ENCODE assay signal across 10 mouse cellular contexts in genomic region chr10:79707162-79707561, GRCm38 (mm10). TPM values are rescaled to one million over a fixed set of nuclear protein-coding genes. Genes with fewer than 3 reads are reported as not detected.
DNase-seq lines count a peak whose midpoint lies in the region; ATAC-seq and TF ChIP-seq lines count a peak whose summit lies in the region.
"Had no signal": no experiment of that assay in that cellular context is flagged by ENCODE, and none has a peak within 500 bp of the region (broad histone marks: within the 10 kb centered on the region; RNA-seq: fewer than 3 reads in every experiment).

No protein-coding gene starts in this region.

- TF ChIP-seq CTCF in liver, postnatal 0 days (IDR thresholded peaks at IDR 0.05; ENCODE audit: low read depth) = no peak

- intact Hi-C loops in heart, postnatal 25 days (cut with DNase I) = loop anchor here (2.0 kb wide), 1 partner anchor 58 kb away; no protein-coding TSS in a partner anchor
- intact Hi-C loops in gastrocnemius, postnatal 14 days (cut with DNase I; ENCODE audit: low total_unique reads) = no loop called here

- WGBS in heart, embryonic 12.5 days = 74% methylated on average over 1 of the region's 1 CpGs
- 59% methylated on average over 1 of the region's 1 CpGs for WGBS in forebrain, embryonic 13.5 days
- WGBS in liver, postnatal 0 days (ENCODE audit: insufficient replicate concordance) = 80% methylated on average over 1 of the region's 1 CpGs

- no peak for DNase-seq in heart, postnatal 25 days (ENCODE audit: low spot score)
- peak; percentile 79 for DNase-seq in brain, adult 2 months (ENCODE audit: low read depth, low spot score)
- no peak for DNase-seq in liver, postnatal 0 days
- DNase-seq in thymus, postnatal 4 days = no peak
- no peak for DNase-seq in gastrocnemius, postnatal 14 days
- no peak for DNase-seq in left cerebral cortex, adult 8-10 months (ENCODE audit: low spot score in 2 of 2)

- peaks cover 61% of the 10 kb centered on the region for H3K4me1 ChIP-seq in heart, embryonic 12.5 days (replicated peaks)
- peaks cover 30% of the 10 kb centered on the region for H3K4me1 ChIP-seq in forebrain, embryonic 13.5 days
- H3K4me1 ChIP-seq in liver, postnatal 0 days (ENCODE audit: insufficient read depth) = peaks cover 42% of the 10 kb centered on the region

- ATAC-seq in heart, embryonic 12.5 days (ENCODE audit: insufficient number of reproducible peaks, low FRiP score) = no peak
- no peak for ATAC-seq in forebrain, embryonic 13.5 days
- no peak for ATAC-seq in liver, postnatal 0 days

- peak overlapping the region; percentile 98 for H3K4me2 ChIP-seq in heart, embryonic 12.5 days
- peak overlapping the region; percentile 82 for H3K4me2 ChIP-seq in forebrain, embryonic 13.5 days
- peak overlapping the region; percentile 77 for H3K4me2 ChIP-seq in liver, postnatal 0 days (ENCODE audit: low read depth, low read length)

- TF ChIP-seq EP300 in liver, postnatal 0 days (IDR thresholded peaks at IDR 0.05; ENCODE audit: low read depth) = no peak

- H3K27ac ChIP-seq in heart, embryonic 12.5 days (ENCODE audit: poor library complexity, severe bottlenecking) = no peak overlapping the region
- H3K27ac ChIP-seq in forebrain, embryonic 13.5 days = no peak overlapping the region
- peak overlapping the region; percentile 79 for H3K27ac ChIP-seq in liver, postnatal 0 days (ENCODE audit: low read depth)
- H3K27ac ChIP-seq: kidney, postnatal 0 days had no signal

- H3K4me3 ChIP-seq in heart, embryonic 12.5 days = peak overlapping the region; percentile 75; the same call in 1 of the 2 replicates
- H3K4me3 ChIP-seq in forebrain, embryonic 13.5 days = no peak overlapping the region
- peak overlapping the region; percentile 85 for H3K4me3 ChIP-seq in liver, postnatal 0 days (ENCODE audit: low read depth, low read length)

- peaks cover 53% of the 10 kb centered on the region for H3K36me3 ChIP-seq in heart, embryonic 12.5 days
- peaks cover 52% of the 10 kb centered on the region for H3K36me3 ChIP-seq in forebrain, embryonic 13.5 days (ENCODE audit: poor library complexity, severe bottlenecking)
- H3K36me3 ChIP-seq in liver, postnatal 0 days (replicated peaks; ENCODE audit: insufficient read depth, low read length) = peaks cover 60% of the 10 kb centered on the region

- no peaks in the 10 kb centered on the region for H3K27me3 ChIP-seq in heart, embryonic 12.5 days (replicated peaks)
- no peaks in the 10 kb centered on the region for H3K27me3 ChIP-seq in forebrain, embryonic 13.5 days
- no peaks in the 10 kb centered on the region for H3K27me3 ChIP-seq in liver, postnatal 0 days (ENCODE audit: insufficient read depth, low read length)
- H3K27me3 ChIP-seq: CH12.LX had no signal

- H3K9ac ChIP-seq in heart, embryonic 12.5 days = peak overlapping the region; percentile 96
- peak overlapping the region; percentile 89; the same call in 1 of the 2 replicates for H3K9ac ChIP-seq in forebrain, embryonic 13.5 days
- peak overlapping the region; percentile 87 for H3K9ac ChIP-seq in liver, postnatal 0 days (replicated peaks)

- H3K9me3 ChIP-seq in heart, embryonic 12.5 days (replicated peaks) = no peaks in the 10 kb centered on the region
- no peaks in the 10 kb centered on the region for H3K9me3 ChIP-seq in forebrain, embryonic 13.5 days (replicated peaks)
- H3K9me3 ChIP-seq in liver, postnatal 0 days (ENCODE audit: low read length) = no peaks in the 10 kb centered on the region

RNA-seq across cellular contexts. Expression of gene Bsg, which starts 2.9 kb away (rescaled TPM):
- 1,289 and 1,310 TPM in 2 replicates for polyA plus RNA-seq in heart, embryonic 12.5 days (2016; fragmentation: Nextera tagmentation; extraction: Ambion mirVana)
- total RNA-seq in heart, postnatal 25 days (2021) = 1,000 to 10,000 TPM; 1,236 to 1,242 TPM
- polyA plus RNA-seq in forebrain, embryonic 13.5 days (2015; fragmentation: Nextera tagmentation; extraction: Ambion mirVana) = 489 and 502 TPM in 2 replicates
- 979 and 1,075 TPM in 2 replicates for polyA plus RNA-seq in liver, postnatal 0 days (2015; fragmentation: Nextera tagmentation; extraction: Ambion mirVana)
- total RNA-seq in gastrocnemius, postnatal 14 days (2021) = 100 to 1,000 TPM; 496 to 497 TPM
- total RNA-seq in left cerebral cortex, adult 8-10 months (2022) = 100 to 1,000 TPM; 545 to 609 (median 570) TPM

RNA-seq across cellular contexts. Expression of gene Hcn2, which starts 9.3 kb away (rescaled TPM):
- not detected in 2 replicates for polyA plus RNA-seq in heart, embryonic 12.5 days (2016; fragmentation: Nextera tagmentation; extraction: Ambion mirVana)
- total RNA-seq in heart, postnatal 25 days (2021) = 10 to 100 TPM; 26.0 to 28.5 TPM
- 0.06 and 0.10 TPM in 2 replicates for polyA plus RNA-seq in forebrain, embryonic 13.5 days (2015; fragmentation: Nextera tagmentation; extraction: Ambion mirVana)
- polyA plus RNA-seq in liver, postnatal 0 days (2015; fragmentation: Nextera tagmentation; extraction: Ambion mirVana) = 0.04 and 0.06 TPM in 2 replicates
- total RNA-seq in gastrocnemius, postnatal 14 days (2021) = under 1 TPM; 0.42 to 0.78 TPM
- total RNA-seq in left cerebral cortex, adult 8-10 months (2022) = 100 to 1,000 TPM; 162 to 182 (median 166) TPM

RNA-seq across cellular contexts. Expression of gene Gzmm, which starts 18.3 kb away (rescaled TPM):
- polyA plus RNA-seq in heart, embryonic 12.5 days (2016; fragmentation: Nextera tagmentation; extraction: Ambion mirVana) = 0.78 and 0.83 TPM in 2 replicates
- total RNA-seq in heart, postnatal 25 days (2021) = 1 to 10 TPM; 6.0 to 7.2 TPM
- 1.3 and 1.4 TPM in 2 replicates for polyA plus RNA-seq in forebrain, embryonic 13.5 days (2015; fragmentation: Nextera tagmentation; extraction: Ambion mirVana)
- 0.09 and 0.13 TPM in 2 replicates for polyA plus RNA-seq in liver, postnatal 0 days (2015; fragmentation: Nextera tagmentation; extraction: Ambion mirVana)
- total RNA-seq in gastrocnemius, postnatal 14 days (2021) = 1 to 10 TPM; 2.3 to 2.9 TPM
- total RNA-seq in left cerebral cortex, adult 8-10 months (2022) = 1 to 10 TPM; 2.2 to 3.6 (median 3.2) TPM

RNA-seq across cellular contexts. Expression of gene Cdc34, which starts 25.2 kb away (rescaled TPM):
- 151 and 152 TPM in 2 replicates for polyA plus RNA-seq in heart, embryonic 12.5 days (2016; fragmentation: Nextera tagmentation; extraction: Ambion mirVana)
- 100 to 1,000 TPM; 183 to 190 TPM for total RNA-seq in heart, postnatal 25 days (2021)
- polyA plus RNA-seq in forebrain, embryonic 13.5 days (2015; fragmentation: Nextera tagmentation; extraction: Ambion mirVana) = 101 and 109 TPM in 2 replicates
- polyA plus RNA-seq in liver, postnatal 0 days (2015; fragmentation: Nextera tagmentation; extraction: Ambion mirVana) = 77.6 and 80.1 TPM in 2 replicates
- 100 to 1,000 TPM; 314 to 321 TPM for total RNA-seq in gastrocnemius, postnatal 14 days (2021)
- 10 to 100 TPM; 65.7 to 72.5 (median 70.4) TPM for total RNA-seq in left cerebral cortex, adult 8-10 months (2022)

RNA-seq across cellular contexts. Expression of gene Tpgs1, which starts 38.0 kb away (rescaled TPM):
- 41.9 and 46.0 TPM in 2 replicates for polyA plus RNA-seq in heart, embryonic 12.5 days (2016; fragmentation: Nextera tagmentation; extraction: Ambion mirVana)
- 10 to 100 TPM; 18.3 to 19.4 TPM for total RNA-seq in heart, postnatal 25 days (2021)
- polyA plus RNA-seq in forebrain, embryonic 13.5 days (2015; fragmentation: Nextera tagmentation; extraction: Ambion mirVana) = 67.8 and 73.0 TPM in 2 replicates
- polyA plus RNA-seq in liver, postnatal 0 days (2015; fragmentation: Nextera tagmentation; extraction: Ambion mirVana) = 24.9 and 25.8 TPM in 2 replicates
- total RNA-seq in gastrocnemius, postnatal 14 days (2021) = 10 to 100 TPM; 22.6 to 24.0 TPM
- total RNA-seq in left cerebral cortex, adult 8-10 months (2022) = 10 to 100 TPM; 65.1 to 74.5 (median 69.8) TPM

Comparison
In these comparisons a context has a peak if more than half of its experiments do, and no peak if none do; other contexts are left out.
1. RNA of gene Hcn2, which starts 9.3 kb away (total RNA-seq): 162 to 182 TPM in left cerebral cortex, adult 8-10 months and 26.0 to 28.5 TPM in heart, postnatal 25 days; 0.42 to 0.78 TPM in gastrocnemius, postnatal 14 days; every median in the first group is over 10 times any median in the second.
2. Peak in every context shown above with its lines, with median percentiles within 50 percentile points of each other: H3K4me2 ChIP-seq and H3K9ac ChIP-seq.